Mouse (Mus musculus) neural tube, embryonic 13.5 days (tissue): ENCODE results near the gene Tdrd1. TPM values are rescaled to one million over a fixed set of nuclear protein-coding genes. Genes with fewer than 3 reads are reported as not detected.
"Not testable (repeated sequence)": the region's sequence is repeated elsewhere in the genome, so short reads cannot be mapped to it uniquely, and the experiment has no call there.

Experiments used
- ATAC-seq: fragments of 200-750 bp; cut with Nextera tagmentation; 2 replicates; pipeline ENCODE4 v1.8.0; 2017; ENCODE audit warnings: low read depth, mild to moderate bottlenecking, moderate TSS enrichment, moderate library complexity
- H3K27ac ChIP-seq: fragments of 300-500 bp; sonication (generic); replicated peaks from 2 replicates; pipeline ENCODE4 v1.5.1; 2015; ENCODE audit warnings: moderate library complexity, mild to moderate bottlenecking, inconsistent platforms
- H3K27me3 ChIP-seq: fragments of 300-500 bp; sonication (generic); 2 replicates; pipeline ENCODE4 v1.6.1; 2015; ENCODE audit warnings: mild to moderate bottlenecking, inconsistent platforms
- H3K36me3 ChIP-seq: fragments of 300-500 bp; sonication (generic); 2 replicates; pipeline ENCODE4 v1.6.1; 2015; ENCODE audit warnings: mild to moderate bottlenecking, inconsistent platforms
- H3K4me1 ChIP-seq: fragments of 300-500 bp; sonication (generic); replicated peaks from 2 replicates; pipeline ENCODE4 v1.6.1; 2015; ENCODE audit warnings: inconsistent platforms
- H3K4me2 ChIP-seq: fragments of 300-500 bp; sonication (generic); 2 replicates; pipeline ENCODE4 v1.6.1; 2015; ENCODE audit warnings: inconsistent platforms, mild to moderate bottlenecking, moderate library complexity
- H3K4me3 ChIP-seq: fragments of 300-500 bp; sonication (generic); 2 replicates; pipeline ENCODE4 v1.5.1; 2015; ENCODE audit warnings: mild to moderate bottlenecking, inconsistent platforms
- H3K9ac ChIP-seq: fragments of 300-500 bp; sonication (generic); 2 replicates; pipeline ENCODE4 v1.6.1; 2015; ENCODE audit warnings: moderate library complexity, mild to moderate bottlenecking, inconsistent platforms
- H3K9me3 ChIP-seq: fragments of 300-500 bp; sonication (generic); 2 replicates; pipeline ENCODE4 v1.6.1; 2016; ENCODE audit warnings: inconsistent platforms
- WGBS: fragments of 180-500 bp; shearing (Covaris S2); methylation state at CpG from one replicate; pipeline ENCODE4 v1.1.7; 2015; 5-methylcytosine and 5-hydroxymethylcytosine counted together
- polyA plus RNA-seq: library from polyadenylated mRNA; unstranded; fragments of >200 nt; fragmentation: Nextera tagmentation; extraction: Ambion mirVana; gene quantifications from 2 replicates; pipeline ENCODE4 v1.2.1, GENCODE M21; 2015

The Tdrd1 gene
- 0.50 and 0.52 TPM in 2 replicates for polyA plus RNA-seq

GRCm38 (mm10) chr19:56826047-56826631 is at the start of gene Tdrd1:
Gene Tdrd1 (plus strand): TSS chr19:56826209.
- 64% methylated on average over 43 of the region's 44 CpGs for WGBS
- Histone ChIP-seq H3K4me3 (peak within 1 kb of the TSS; percentile 11; the same call in 1 of the 2 replicates), H3K4me1 (peaks cover 6% of the 10 kb centered on the region), H3K27ac (no peak within 1 kb of the TSS), H3K4me2 (peak within 1 kb of the TSS; percentile 40), H3K9ac (no peak within 1 kb of the TSS), H3K27me3 (peaks cover 6% of the 10 kb centered on the region), H3K9me3 (no peaks in the 10 kb centered on the region), H3K36me3 (no peaks in the 10 kb centered on the region)
- no peak for ATAC-seq

- Histone ChIP-seq H3K4me3 (no peak overlapping the region), H3K27ac (no peak overlapping the region), H3K4me1 (peaks cover 17% of the 10 kb centered on the region), H3K4me2 (no peak overlapping the region), H3K9me3 (no peaks in the 10 kb centered on the region), H3K27me3 (peaks cover 32% of the 10 kb centered on the region), H3K9ac (no peak overlapping the region), H3K36me3 (no peaks in the 10 kb centered on the region)
- no peak for ATAC-seq
- WGBS, result 43% methylated on average over 16 of the region's 16 CpGs
These were observed 49.2 kb upstream of the Tdrd1 start for GRCm38 (mm10) chr19:56776719-56777382.

GRCm38 (mm10) chr19:56778532-56778931 is 47.5 kb upstream of the Tdrd1 start:
- not testable (repeated sequence) for H3K9ac ChIP-seq, H3K9me3 ChIP-seq, H3K36me3 ChIP-seq, H3K4me2 ChIP-seq, ATAC-seq, H3K27ac ChIP-seq, H3K4me3 ChIP-seq
- peaks cover 32% of the 10 kb centered on the region for H3K27me3 ChIP-seq
- H3K4me1 ChIP-seq, result peaks cover 17% of the 10 kb centered on the region
- WGBS, result 92% methylated on average over 7 of the region's 7 CpGs

GRCm38 (mm10) chr19:56787911-56788310 is 38.1 kb upstream of the Tdrd1 start:
- no peak overlapping the region for H3K27ac ChIP-seq
- no peak overlapping the region for H3K4me2 ChIP-seq
- no peaks in the 10 kb centered on the region for H3K9me3 ChIP-seq
- no peak for ATAC-seq
- H3K27me3 ChIP-seq, result no peaks in the 10 kb centered on the region
- no peak overlapping the region for H3K4me3 ChIP-seq
- 90% methylated on average over 7 of the region's 7 CpGs for WGBS
- H3K36me3 ChIP-seq, result peaks cover 56% of the 10 kb centered on the region
- H3K4me1 ChIP-seq, result no peaks in the 10 kb centered on the region
- no peak overlapping the region for H3K9ac ChIP-seq

- Histone ChIP-seq H3K36me3 (peaks cover 54% of the 10 kb centered on the region), H3K27me3 (no peaks in the 10 kb centered on the region), H3K27ac (no peak overlapping the region), H3K9ac (no peak overlapping the region), H3K9me3 (no peaks in the 10 kb centered on the region), H3K4me1 (no peaks in the 10 kb centered on the region), H3K4me2 (no peak overlapping the region), H3K4me3 (no peak overlapping the region)
- no peak for ATAC-seq
- WGBS, result 93% methylated on average over 5 of the region's 5 CpGs
These were observed 37.1 kb upstream of the Tdrd1 start for GRCm38 (mm10) chr19:56788952-56789351.

GRCm38 (mm10) chr19:56797376-56797775 is 28.6 kb upstream of the Tdrd1 start:
- ATAC-seq, result no peak
- 95% methylated on average over 11 of the region's 11 CpGs for WGBS
- no peak overlapping the region for H3K9ac ChIP-seq
- no peak overlapping the region for H3K4me2 ChIP-seq
- H3K4me3 ChIP-seq, result no peak overlapping the region
- H3K9me3 ChIP-seq, result no peaks in the 10 kb centered on the region
- H3K27ac ChIP-seq, result no peak overlapping the region
- no peaks in the 10 kb centered on the region for H3K4me1 ChIP-seq
- peaks cover 85% of the 10 kb centered on the region for H3K36me3 ChIP-seq
- no peaks in the 10 kb centered on the region for H3K27me3 ChIP-seq

- peaks cover 76% of the 10 kb centered on the region for H3K36me3 ChIP-seq
- no peak overlapping the region for H3K4me2 ChIP-seq
- no peak overlapping the region for H3K9ac ChIP-seq
- no peaks in the 10 kb centered on the region for H3K4me1 ChIP-seq
- WGBS, result 89% methylated on average over 8 of the region's 8 CpGs
- H3K4me3 ChIP-seq, result no peak overlapping the region
- H3K9me3 ChIP-seq, result no peaks in the 10 kb centered on the region
- H3K27ac ChIP-seq, result no peak overlapping the region
- ATAC-seq, result no peak
- no peaks in the 10 kb centered on the region for H3K27me3 ChIP-seq
These were observed 25.8 kb upstream of the Tdrd1 start for GRCm38 (mm10) chr19:56800226-56800625.

- H3K4me2 ChIP-seq, result no peak overlapping the region
- WGBS, result 88% methylated on average over 7 of the region's 7 CpGs
- H3K9me3 ChIP-seq, result no peaks in the 10 kb centered on the region
- no peak overlapping the region for H3K4me3 ChIP-seq
- H3K9ac ChIP-seq, result no peak overlapping the region
- H3K27ac ChIP-seq, result no peak overlapping the region
- peaks cover 76% of the 10 kb centered on the region for H3K36me3 ChIP-seq
- no peak for ATAC-seq
- H3K27me3 ChIP-seq, result no peaks in the 10 kb centered on the region
- no peaks in the 10 kb centered on the region for H3K4me1 ChIP-seq
These were observed 24.9 kb upstream of the Tdrd1 start for GRCm38 (mm10) chr19:56800930-56801655.

- Histone ChIP-seq H3K4me2 (no peak overlapping the region), H3K9ac (no peak overlapping the region), H3K9me3 (no peaks in the 10 kb centered on the region), H3K4me3 (no peak overlapping the region), H3K36me3 (peaks cover 72% of the 10 kb centered on the region), H3K27me3 (no peaks in the 10 kb centered on the region), H3K4me1 (no peaks in the 10 kb centered on the region), H3K27ac (no peak overlapping the region)
- 93% methylated on average over 10 of the region's 10 CpGs for WGBS
- no peak for ATAC-seq
These were observed 24.2 kb upstream of the Tdrd1 start for GRCm38 (mm10) chr19:56801656-56802351.

GRCm38 (mm10) chr19:56802352-56802746 is 23.7 kb upstream of the Tdrd1 start:
- 78% methylated on average over 3 of the region's 3 CpGs for WGBS
- H3K36me3 ChIP-seq, result peaks cover 75% of the 10 kb centered on the region
- H3K9ac ChIP-seq, result no peak overlapping the region
- no peak overlapping the region for H3K27ac ChIP-seq
- H3K4me1 ChIP-seq, result no peaks in the 10 kb centered on the region
- no peaks in the 10 kb centered on the region for H3K9me3 ChIP-seq
- no peak overlapping the region for H3K4me3 ChIP-seq
- no peaks in the 10 kb centered on the region for H3K27me3 ChIP-seq
- H3K4me2 ChIP-seq, result no peak overlapping the region
- no peak for ATAC-seq

GRCm38 (mm10) chr19:56805366-56805765 is 20.6 kb upstream of the Tdrd1 start:
- H3K9me3 ChIP-seq, result no peaks in the 10 kb centered on the region
- no peak overlapping the region for H3K27ac ChIP-seq
- H3K9ac ChIP-seq, result no peak overlapping the region
- H3K27me3 ChIP-seq, result no peaks in the 10 kb centered on the region
- no peaks in the 10 kb centered on the region for H3K4me1 ChIP-seq
- ATAC-seq, result no peak
- peaks cover 63% of the 10 kb centered on the region for H3K36me3 ChIP-seq
- no peak overlapping the region for H3K4me3 ChIP-seq
- 92% methylated on average over 2 of the region's 2 CpGs for WGBS
- no peak overlapping the region for H3K4me2 ChIP-seq

GRCm38 (mm10) chr19:56807122-56807521 is 18.9 kb upstream of the Tdrd1 start:
- no peak for ATAC-seq
- H3K4me3 ChIP-seq, result no peak overlapping the region
- H3K27ac ChIP-seq, result no peak overlapping the region
- WGBS, result 51% methylated on average over 5 of the region's 5 CpGs
- H3K27me3 ChIP-seq, result no peaks in the 10 kb centered on the region
- 0 out of 2 replicates have a peak, but pooled peaks cover 4% of the 10 kb centered on the region for H3K4me1 ChIP-seq
- no peak overlapping the region for H3K4me2 ChIP-seq
- H3K36me3 ChIP-seq, result peaks cover 47% of the 10 kb centered on the region
- no peaks in the 10 kb centered on the region for H3K9me3 ChIP-seq
- no peak overlapping the region for H3K9ac ChIP-seq
